Mouse (Mus musculus): ENCODE measurements around the gene Hs3st6.
A peak's percentile ranks its signal among the peaks of the same experiment; 100 is the strongest.

Hs3st6 gene

GRCm38 (mm10) chr17:24769146-24769545, 16.4 kb downstream of the Hs3st6 start:
- DNase-seq (ENCODE audit: low spot score) = no peak

GRCm38 (mm10) chr17:24773241-24773640, 20.5 kb downstream of the Hs3st6 start:
- DNase-seq (ENCODE audit: low spot score) = no peak

GRCm38 (mm10) chr17:24775173-24775572, 22.4 kb downstream of the Hs3st6 start:
- DNase-seq (ENCODE audit: low spot score) = no peak

GRCm38 (mm10) chr17:24777073-24777472, 24.3 kb downstream of the Hs3st6 start:
- no peak for DNase-seq (ENCODE audit: low spot score)

- DNase-seq (ENCODE audit: low spot score) = no peak
Measured at GRCm38 (mm10) chr17:24780821-24781220, 28.0 kb downstream of the Hs3st6 start.

GRCm38 (mm10) chr17:24792190-24792589, 39.4 kb downstream of the Hs3st6 start:
- DNase-seq (ENCODE audit: low spot score) = no peak

GRCm38 (mm10) chr17:24794791-24795190, 42.0 kb downstream of the Hs3st6 start:
- DNase-seq (ENCODE audit: low spot score) = no peak

- DNase-seq (ENCODE audit: low spot score) = no peak
Measured at GRCm38 (mm10) chr17:24796969-24797368, 44.2 kb downstream of the Hs3st6 start.

GRCm38 (mm10) chr17:24798229-24798628, 45.4 kb downstream of the Hs3st6 start:
- DNase-seq (ENCODE audit: low spot score) = no peak

GRCm38 (mm10) chr17:24799476-24799875, 46.7 kb downstream of the Hs3st6 start:
- DNase-seq (ENCODE audit: low spot score) = no peak

GRCm38 (mm10) chr17:24800524-24800923, 47.7 kb downstream of the Hs3st6 start:
- DNase-seq (ENCODE audit: low spot score) = no peak

- DNase-seq (ENCODE audit: low spot score) = peak; percentile 90
Measured at GRCm38 (mm10) chr17:24803952-24804951, 51.5 kb downstream of the Hs3st6 start, which contains the start of gene Meiob. Meiob (plus strand) TSS chr17:24804289.

Data from testis, postnatal 14 days (tissue).